Mouse (Mus musculus): ENCODE measurements around the gene Tuba4a. TPM values are rescaled to one million over a fixed set of nuclear protein-coding genes. Genes with fewer than 3 reads are reported as not detected.

Gene Tuba4a
- polyA plus RNA-seq, 1 experiment from 2014 or later, result 22.2 TPM

DNA sequence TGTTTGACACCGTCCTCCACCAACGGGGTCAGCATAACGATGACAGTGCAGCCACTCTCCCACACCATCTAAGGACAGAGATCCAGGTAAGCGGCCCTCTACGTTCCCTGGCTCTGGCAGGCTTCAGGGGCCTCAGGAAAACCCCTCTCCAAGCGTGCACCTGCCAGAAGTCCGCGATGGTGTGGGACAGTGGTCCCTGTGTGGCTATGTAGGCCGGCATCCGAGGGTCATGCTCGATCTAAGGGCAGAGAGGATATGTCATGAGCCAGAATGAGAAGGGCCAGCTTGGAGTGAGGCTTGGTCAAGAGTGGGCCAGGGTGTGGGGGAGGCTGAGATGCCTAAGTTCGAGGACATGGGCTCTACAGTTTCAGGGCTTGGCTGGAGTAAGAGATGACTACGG, 32.6 kb upstream of the Tuba4a start:
- Histone ChIP-seq H3K4me1 (ENCODE audit: control insufficient read depth, insufficient read depth, low read length) (peaks cover 2% of the 10 kb centered on the region; the same call in 1 of the 2 replicates), H3K4me2 (ENCODE audit: low read length) (no peak overlapping the region), H3K4me3 (ENCODE audit: low read depth, low read length) (no peak overlapping the region), H3K27me3 (ENCODE audit: control insufficient read depth, insufficient read depth, low read depth, low read length) (no peaks in the 10 kb centered on the region), H3K27ac (ENCODE audit: low read length) (no peak overlapping the region), H3K9me3 (replicated peaks; ENCODE audit: control insufficient read depth, low read length, poor library complexity, severe bottlenecking) (no peaks in the 10 kb centered on the region), H3K9ac (ENCODE audit: low read depth, low read length) (no peak overlapping the region), H3K36me3 (ENCODE audit: control insufficient read depth, insufficient read depth, low read length) (no peaks in the 10 kb centered on the region)
- ATAC-seq, result no peak
- WGBS, result 77% methylated on average over 13 of the region's 13 CpGs

DNA sequence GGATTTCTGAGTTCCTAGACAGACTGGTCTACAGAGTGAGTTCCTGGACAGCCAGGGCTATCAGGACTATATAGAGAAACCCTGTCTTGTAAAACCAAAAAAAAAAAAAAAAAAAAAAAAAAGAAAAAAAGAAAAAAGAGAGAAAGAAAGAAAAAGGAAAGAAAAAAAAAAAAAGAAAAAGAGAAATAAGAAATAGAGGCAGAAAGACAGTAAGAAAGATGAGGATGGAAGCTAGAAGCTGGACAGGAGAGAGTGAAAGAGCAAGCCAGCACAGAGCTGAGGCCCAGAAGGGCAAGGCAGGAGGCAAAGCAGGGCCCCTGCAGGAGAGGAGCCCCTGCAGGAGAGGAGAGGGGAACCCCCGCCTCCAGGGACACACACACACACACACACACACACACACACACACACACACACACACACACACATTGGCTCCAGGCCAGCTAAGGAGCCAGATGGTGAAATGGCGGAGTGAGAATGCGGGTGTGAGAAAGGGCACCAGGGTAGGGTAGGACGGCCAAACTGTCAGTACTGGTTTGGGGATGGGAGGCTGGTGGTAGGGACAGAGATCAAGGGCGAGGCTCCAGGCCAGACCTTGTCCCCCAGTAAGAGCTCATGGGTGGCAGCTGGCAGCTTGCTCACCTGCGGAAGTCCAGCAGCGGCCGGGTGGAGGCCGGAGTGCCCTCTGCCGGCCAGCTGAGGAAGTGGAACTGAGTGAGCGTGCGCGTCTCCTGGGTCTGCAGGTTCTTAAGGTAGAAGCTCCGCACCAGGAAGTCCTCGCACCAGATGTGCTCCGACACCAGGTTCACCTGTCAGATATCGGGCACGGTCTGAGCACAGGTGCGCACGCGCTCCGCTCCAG, 31.7 kb upstream of the Tuba4a start:
- Histone ChIP-seq H3K9ac (ENCODE audit: low read depth, low read length) (peak overlapping the region; percentile 6; the same call in 1 of the 2 replicates), H3K27ac (ENCODE audit: low read length) (no peak overlapping the region), H3K27me3 (ENCODE audit: control insufficient read depth, insufficient read depth, low read depth, low read length) (no peaks in the 10 kb centered on the region), H3K4me3 (ENCODE audit: low read depth, low read length) (peak overlapping the region; percentile 12), H3K4me1 (ENCODE audit: control insufficient read depth, insufficient read depth, low read length) (peaks cover 2% of the 10 kb centered on the region; the same call in 1 of the 2 replicates), H3K9me3 (replicated peaks; ENCODE audit: control insufficient read depth, low read length, poor library complexity, severe bottlenecking) (no peaks in the 10 kb centered on the region), H3K36me3 (ENCODE audit: control insufficient read depth, insufficient read depth, low read length) (no peaks in the 10 kb centered on the region), H3K4me2 (ENCODE audit: low read length) (peak overlapping the region; percentile 48)
- 7% methylated on average over 21 of the region's 22 CpGs for WGBS
- peak; percentile 32; the same call in 1 of the 2 replicates for ATAC-seq

DNA sequence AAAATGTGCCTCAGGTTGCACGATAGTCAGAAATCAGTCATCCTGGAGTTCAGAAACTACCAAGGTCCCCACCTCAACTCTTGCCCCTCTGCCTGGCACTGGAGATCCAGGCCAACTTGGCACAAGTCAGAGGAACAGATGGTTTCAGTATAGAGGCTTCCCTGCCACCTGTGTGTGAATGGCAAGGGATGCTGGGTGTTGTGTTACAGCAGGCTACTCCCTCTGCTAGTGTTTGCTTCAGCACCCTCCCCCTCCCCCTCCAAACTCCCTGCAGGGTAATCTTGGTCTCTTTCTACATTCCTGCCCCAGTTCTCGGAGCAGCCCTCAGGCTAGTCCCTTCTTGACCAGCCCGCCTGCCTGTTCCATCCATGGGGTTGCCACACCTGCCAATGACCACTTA, 30.8 kb upstream of the Tuba4a start:
- peaks cover 2% of the 10 kb centered on the region; the same call in 1 of the 2 replicates for H3K4me1 ChIP-seq (ENCODE audit: control insufficient read depth, insufficient read depth, low read length)
- H3K4me3 ChIP-seq (ENCODE audit: low read depth, low read length), result no peak overlapping the region
- no peak overlapping the region for H3K4me2 ChIP-seq (ENCODE audit: low read length)
- no peaks in the 10 kb centered on the region for H3K27me3 ChIP-seq (ENCODE audit: control insufficient read depth, insufficient read depth, low read depth, low read length)
- 59% methylated on average over 3 of the region's 3 CpGs for WGBS
- no peak overlapping the region for H3K27ac ChIP-seq (ENCODE audit: low read length)
- no peak for ATAC-seq
- H3K9me3 ChIP-seq (replicated peaks; ENCODE audit: control insufficient read depth, low read length, poor library complexity, severe bottlenecking), result no peaks in the 10 kb centered on the region
- no peaks in the 10 kb centered on the region for H3K36me3 ChIP-seq (ENCODE audit: control insufficient read depth, insufficient read depth, low read length)
- no peak overlapping the region for H3K9ac ChIP-seq (ENCODE audit: low read depth, low read length)

DNA sequence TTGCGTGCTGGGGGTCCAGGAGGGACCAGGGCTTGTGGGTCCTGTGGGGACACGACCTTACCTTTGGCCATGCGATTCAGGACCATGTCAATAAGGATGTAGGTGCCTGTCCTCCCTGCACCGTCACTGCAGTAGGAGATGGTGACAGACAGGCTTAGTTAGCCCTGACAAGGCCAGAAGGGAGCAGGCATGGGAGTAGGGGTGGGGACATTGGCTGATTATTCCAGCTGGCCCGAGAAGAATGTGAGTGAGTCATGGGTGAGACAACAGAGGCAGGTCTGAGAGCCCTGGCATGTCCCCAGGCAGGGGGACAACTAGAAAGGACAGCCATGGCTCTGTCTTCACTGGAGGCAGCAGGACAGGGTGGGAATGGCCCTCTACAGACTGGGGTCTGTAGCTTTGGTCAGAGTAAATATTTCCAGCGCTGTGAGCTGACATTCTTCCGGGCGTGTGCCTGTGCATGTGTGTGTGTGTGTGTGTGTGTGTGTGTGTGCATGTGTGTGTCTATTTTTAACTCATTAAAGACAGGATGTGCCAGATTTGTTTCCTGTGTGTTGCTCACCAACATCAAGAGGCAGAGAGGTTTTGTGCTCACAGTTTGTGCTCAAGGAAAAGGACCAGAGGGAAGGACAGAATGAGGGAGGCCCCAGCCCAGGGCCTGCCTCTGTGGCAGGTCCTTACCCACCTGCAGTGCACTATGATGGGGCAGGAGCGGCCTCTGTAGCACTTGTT, 28.5 kb upstream of the Tuba4a start:
- 62% methylated on average over 9 of the region's 9 CpGs for WGBS
- H3K4me2 ChIP-seq (ENCODE audit: low read length), result no peak overlapping the region
- H3K4me3 ChIP-seq (ENCODE audit: low read depth, low read length), result no peak overlapping the region
- no peak for ATAC-seq
- no peaks in the 10 kb centered on the region for H3K27me3 ChIP-seq (ENCODE audit: control insufficient read depth, insufficient read depth, low read depth, low read length)
- peaks cover 3% of the 10 kb centered on the region; the same call in 1 of the 2 replicates for H3K36me3 ChIP-seq (ENCODE audit: control insufficient read depth, insufficient read depth, low read length)
- peaks cover 2% of the 10 kb centered on the region; the same call in 1 of the 2 replicates for H3K4me1 ChIP-seq (ENCODE audit: control insufficient read depth, insufficient read depth, low read length)
- H3K9ac ChIP-seq (ENCODE audit: low read depth, low read length), result no peak overlapping the region; the same call in 1 of the 2 replicates
- H3K27ac ChIP-seq (ENCODE audit: low read length), result no peak overlapping the region
- no peaks in the 10 kb centered on the region for H3K9me3 ChIP-seq (replicated peaks; ENCODE audit: control insufficient read depth, low read length, poor library complexity, severe bottlenecking)

DNA sequence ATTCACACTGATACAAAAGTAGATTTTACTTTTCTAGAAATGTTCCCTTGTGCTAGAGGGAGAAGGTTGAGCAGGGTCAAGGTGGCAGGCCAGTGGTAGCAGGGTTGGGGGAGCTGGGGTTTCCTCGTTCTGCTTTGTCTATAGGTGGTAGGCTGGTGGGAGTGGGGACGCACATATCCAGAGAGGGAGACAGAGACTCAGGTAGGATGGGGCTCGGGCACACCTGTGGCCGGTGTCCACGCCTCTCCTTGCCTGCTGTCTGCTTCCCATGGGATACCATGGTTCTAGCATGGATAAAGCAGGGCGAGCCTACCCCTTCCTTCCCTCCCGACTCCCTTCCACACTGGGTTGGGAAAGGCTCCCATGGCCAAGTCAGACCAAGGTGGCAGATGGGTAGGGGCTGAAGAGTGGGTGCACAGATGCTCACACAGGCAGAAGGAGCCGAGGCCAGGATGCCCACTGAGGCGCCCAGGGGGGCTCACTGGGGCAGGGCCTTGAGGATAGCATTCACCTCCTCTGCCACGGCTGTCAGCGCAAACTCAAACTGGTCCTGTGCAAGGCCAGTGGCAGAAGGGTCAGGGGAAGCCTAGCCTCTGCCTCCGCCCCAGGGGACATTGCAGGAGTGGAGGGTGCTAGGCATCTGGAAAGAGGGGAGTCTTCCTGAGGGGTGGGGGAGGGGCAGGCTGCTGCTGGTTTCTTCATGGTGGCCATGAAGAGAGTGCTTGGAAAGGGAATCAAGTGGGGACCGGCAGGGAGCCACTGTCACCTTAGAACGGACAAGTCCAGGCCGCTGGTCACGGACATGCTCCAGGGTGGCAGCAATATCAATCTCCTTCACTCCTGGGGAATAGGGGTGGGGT, 27.6 kb upstream of the Tuba4a start:
- H3K27ac ChIP-seq (ENCODE audit: low read length), result no peak overlapping the region
- no peaks in the 10 kb centered on the region for H3K27me3 ChIP-seq (ENCODE audit: control insufficient read depth, insufficient read depth, low read depth, low read length)
- no peak overlapping the region for H3K4me3 ChIP-seq (ENCODE audit: low read depth, low read length)
- no peak overlapping the region; the same call in 1 of the 2 replicates for H3K9ac ChIP-seq (ENCODE audit: low read depth, low read length)
- no peak overlapping the region for H3K4me2 ChIP-seq (ENCODE audit: low read length)
- H3K4me1 ChIP-seq (ENCODE audit: control insufficient read depth, insufficient read depth, low read length), result peaks cover 2% of the 10 kb centered on the region; the same call in 1 of the 2 replicates
- peaks cover 7% of the 10 kb centered on the region; the same call in 1 of the 2 replicates for H3K36me3 ChIP-seq (ENCODE audit: control insufficient read depth, insufficient read depth, low read length)
- 85% methylated on average over 16 of the region's 16 CpGs for WGBS
- no peaks in the 10 kb centered on the region for H3K9me3 ChIP-seq (replicated peaks; ENCODE audit: control insufficient read depth, low read length, poor library complexity, severe bottlenecking)
- ATAC-seq, result no peak

DNA sequence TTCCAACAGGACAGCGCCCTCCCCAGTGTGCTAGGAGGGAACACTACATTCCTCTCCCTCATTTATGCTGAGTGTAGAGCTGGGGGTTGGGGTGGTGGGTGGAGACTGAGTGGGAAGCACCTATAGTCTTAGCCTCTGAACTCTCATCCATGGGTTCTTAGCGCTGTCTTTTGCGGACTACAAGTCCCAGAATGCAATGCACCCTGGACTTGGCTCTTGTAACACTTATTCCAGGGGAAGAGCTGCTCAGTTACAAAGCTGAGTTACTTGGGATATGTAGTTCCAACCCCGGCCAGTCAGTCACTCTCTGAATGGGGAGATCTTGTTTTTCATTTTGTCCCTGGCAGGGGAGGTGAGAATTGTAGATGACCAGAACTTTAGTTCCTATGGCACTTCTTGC, 25.2 kb upstream of the Tuba4a start:
- peak; percentile 71 for ATAC-seq
- no peak overlapping the region for H3K4me2 ChIP-seq (ENCODE audit: low read length)

DNA sequence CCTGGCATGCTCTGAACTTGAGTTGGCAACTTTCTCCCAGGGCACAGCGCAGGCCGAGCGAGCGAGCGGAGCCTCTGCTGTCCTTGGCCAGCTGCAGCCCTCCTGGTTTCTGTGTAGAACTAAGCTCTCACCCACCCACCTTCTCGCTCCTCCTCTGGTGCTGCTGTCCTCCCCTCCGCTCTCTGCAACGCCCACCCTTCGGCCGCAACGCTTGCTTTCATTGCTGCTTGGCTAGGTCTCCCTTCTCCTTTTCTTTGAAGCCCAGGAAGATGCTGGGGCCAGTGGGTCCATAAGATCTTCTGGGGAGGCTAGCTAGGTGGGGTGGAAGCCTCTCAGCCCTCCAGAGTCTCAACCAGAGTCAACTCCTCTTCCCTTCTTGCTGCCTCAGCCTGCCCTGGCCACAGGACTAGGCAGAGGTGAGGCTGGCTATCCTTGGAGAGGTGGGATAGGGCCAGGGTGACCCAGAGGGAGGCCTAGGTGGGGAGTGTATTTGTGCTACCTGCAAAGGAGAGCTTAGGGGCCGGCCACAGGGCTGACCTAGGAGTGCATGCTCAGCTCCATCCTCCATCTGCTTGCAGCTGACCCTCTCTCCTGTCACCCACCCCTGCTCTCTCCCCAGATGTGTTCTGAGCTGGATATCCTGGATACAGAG, 24.6 kb upstream of the Tuba4a start:
- ATAC-seq, result peak; percentile 40
- no peak overlapping the region for H3K4me3 ChIP-seq (ENCODE audit: low read depth, low read length)
- no peak overlapping the region for H3K27ac ChIP-seq (ENCODE audit: low read length)
- H3K36me3 ChIP-seq (ENCODE audit: control insufficient read depth, insufficient read depth, low read length), result peaks cover 7% of the 10 kb centered on the region; the same call in 1 of the 2 replicates
- H3K4me2 ChIP-seq (ENCODE audit: low read length), result no peak overlapping the region
- WGBS, result 89% methylated on average over 12 of the region's 12 CpGs
- H3K4me1 ChIP-seq (ENCODE audit: control insufficient read depth, insufficient read depth, low read length), result no peaks in the 10 kb centered on the region
- H3K27me3 ChIP-seq (ENCODE audit: control insufficient read depth, insufficient read depth, low read depth, low read length), result no peaks in the 10 kb centered on the region
- H3K9me3 ChIP-seq (replicated peaks; ENCODE audit: control insufficient read depth, low read length, poor library complexity, severe bottlenecking), result no peaks in the 10 kb centered on the region
- no peak overlapping the region for H3K9ac ChIP-seq (ENCODE audit: low read depth, low read length)

More for the DNA sequence above, 25.2 kb upstream of the Tuba4a start:
- no peak overlapping the region for H3K27ac ChIP-seq (ENCODE audit: low read length)
- 13% methylated on average over 4 of the region's 4 CpGs for WGBS
- peaks cover 7% of the 10 kb centered on the region; the same call in 1 of the 2 replicates for H3K36me3 ChIP-seq (ENCODE audit: control insufficient read depth, insufficient read depth, low read length)
- no peaks in the 10 kb centered on the region for H3K9me3 ChIP-seq (replicated peaks; ENCODE audit: control insufficient read depth, low read length, poor library complexity, severe bottlenecking)
- no peak overlapping the region for H3K9ac ChIP-seq (ENCODE audit: low read depth, low read length)
- H3K27me3 ChIP-seq (ENCODE audit: control insufficient read depth, insufficient read depth, low read depth, low read length), result no peaks in the 10 kb centered on the region
- no peak overlapping the region for H3K4me3 ChIP-seq (ENCODE audit: low read depth, low read length)
- no peaks in the 10 kb centered on the region for H3K4me1 ChIP-seq (ENCODE audit: control insufficient read depth, insufficient read depth, low read length)

DNA sequence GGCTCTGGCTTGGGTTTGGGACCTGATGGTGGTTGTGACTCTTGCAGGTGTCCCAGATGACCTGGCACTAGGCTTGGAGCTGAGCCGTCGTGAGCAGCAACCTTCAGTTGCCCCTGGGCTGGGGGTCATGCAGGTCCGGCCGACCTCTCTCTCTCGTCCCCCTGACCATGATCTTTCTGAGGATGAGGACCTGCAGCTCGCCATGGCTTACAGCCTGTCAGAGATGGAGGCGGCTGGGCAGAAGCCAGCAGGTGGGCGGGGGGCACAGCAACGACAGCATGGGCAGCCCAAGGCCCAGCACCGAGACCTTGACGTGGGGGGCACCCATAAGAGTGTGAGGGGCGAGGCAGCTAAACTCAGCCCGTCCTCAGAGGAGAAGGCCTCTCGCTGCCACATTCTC, 23.7 kb upstream of the Tuba4a start:
- Histone ChIP-seq H3K36me3 (ENCODE audit: control insufficient read depth, insufficient read depth, low read length) (peaks cover 7% of the 10 kb centered on the region; the same call in 1 of the 2 replicates), H3K27me3 (ENCODE audit: control insufficient read depth, insufficient read depth, low read depth, low read length) (no peaks in the 10 kb centered on the region)

More for the DNA sequence above, 23.7 kb upstream of the Tuba4a start:
- Histone ChIP-seq H3K9me3 (replicated peaks; ENCODE audit: control insufficient read depth, low read length, poor library complexity, severe bottlenecking) (no peaks in the 10 kb centered on the region), H3K4me1 (ENCODE audit: control insufficient read depth, insufficient read depth, low read length) (no peaks in the 10 kb centered on the region), H3K27ac (ENCODE audit: low read length) (no peak overlapping the region), H3K4me3 (ENCODE audit: low read depth, low read length) (no peak overlapping the region), H3K9ac (ENCODE audit: low read depth, low read length) (no peak overlapping the region), H3K4me2 (ENCODE audit: low read length) (no peak overlapping the region)
- ATAC-seq, result no peak
- WGBS, result 89% methylated on average over 14 of the region's 14 CpGs
